Mouse (Mus musculus): Measurements from ENCODE around the gene Thap3.
A peak's percentile ranks its signal among the peaks of the same experiment; 100 is the strongest.

Thap3 gene

GRCm38 (mm10) chr4:151933505-151934214 is 55.1 kb downstream of the Thap3 start, which contains the start of gene Dnajc11:
Gene Dnajc11, plus strand, starts transcription at chr4:151933691.
- DNase-seq (ENCODE audit: low spot score in 2 of 2) = peak; percentile 89 to 90
